Mouse (Mus musculus) thymus, postnatal 25 days (tissue): ENCODE results near the gene Cep164.
"Not testable (repeated sequence)": the region's sequence is repeated elsewhere in the genome, so short reads cannot be mapped to it uniquely, and the experiment has no call there.

Experiments used
- DNase-seq: peaks from one replicate; pipeline ENCODE4 v3.0.0; 2022

The Cep164 gene

DNA sequence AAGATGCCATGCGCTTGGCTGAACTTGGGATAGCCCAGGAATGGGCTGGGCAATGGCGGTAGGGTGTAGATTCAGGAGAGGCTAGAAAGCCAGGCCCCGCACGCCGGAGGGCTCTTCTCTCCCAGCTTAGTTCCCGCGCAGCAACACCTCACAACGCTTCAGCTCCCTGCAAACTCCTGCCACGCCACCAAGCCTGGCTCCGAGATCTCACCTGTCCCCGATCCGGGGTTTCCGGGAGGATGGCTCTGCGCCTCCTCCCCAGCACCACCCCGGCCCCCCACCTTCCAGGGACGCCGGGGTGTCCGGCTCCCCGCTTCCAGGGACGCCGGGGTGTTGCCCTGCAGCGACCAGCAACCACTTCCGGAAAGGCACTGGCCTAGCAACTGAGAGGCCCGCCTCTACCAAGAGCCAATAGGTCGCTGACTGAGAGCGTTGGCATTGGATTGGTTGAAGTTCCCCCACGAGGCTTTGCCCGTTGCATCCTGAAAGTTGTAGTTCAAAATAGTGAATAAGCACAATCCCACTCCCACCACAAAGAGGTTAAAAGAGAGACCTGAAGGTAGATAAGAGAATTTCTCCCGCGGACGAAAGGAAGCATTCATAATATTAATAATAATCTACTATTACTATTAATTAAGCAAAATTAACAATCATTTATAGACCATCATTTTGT, at the start of gene Cep164:
Gene Cep164, minus strand, starts transcription at position 401 of the 673 bp plus-strand sequence.
- peak; percentile 86 for DNase-seq

DNA sequence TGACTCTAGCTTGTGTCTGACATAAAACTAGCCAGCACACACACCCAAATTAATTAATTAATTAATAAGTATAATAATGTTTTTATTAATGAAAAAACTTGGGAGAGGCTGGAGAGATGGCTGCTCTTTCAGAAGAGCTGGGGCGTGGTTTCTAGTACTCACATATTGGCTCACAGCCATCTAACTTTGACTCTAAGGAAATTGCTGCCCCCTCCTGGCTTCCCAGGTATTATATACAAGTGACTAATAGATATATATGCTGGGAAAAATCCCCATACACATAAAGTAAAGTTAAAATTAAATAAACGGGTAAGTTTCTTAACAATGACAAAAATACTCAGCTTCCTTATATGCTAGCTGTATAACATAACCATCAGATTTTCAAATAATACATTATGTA, 49.4 kb upstream of the Cep164 start:
- peak; percentile 21 for DNase-seq

DNA sequence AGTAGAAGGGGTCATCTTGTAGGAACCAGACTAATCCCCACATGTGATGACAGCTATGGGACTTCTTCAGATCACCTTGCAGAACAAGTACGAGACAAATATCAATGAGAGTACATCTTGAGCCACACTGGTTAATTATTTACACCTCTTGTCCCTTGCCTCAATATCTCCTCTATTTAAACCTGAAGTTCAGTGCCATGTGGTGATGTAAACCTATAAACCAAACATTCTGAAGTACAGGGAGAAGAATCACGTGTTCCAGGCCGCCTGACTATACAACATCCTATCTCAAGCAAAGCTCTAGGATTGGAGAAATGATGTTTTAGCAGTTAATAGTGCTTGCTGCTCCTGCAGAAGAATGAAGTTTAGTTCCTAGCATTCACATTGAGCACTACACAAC, 41.8 kb upstream of the Cep164 start:
- no peak for DNase-seq

DNA sequence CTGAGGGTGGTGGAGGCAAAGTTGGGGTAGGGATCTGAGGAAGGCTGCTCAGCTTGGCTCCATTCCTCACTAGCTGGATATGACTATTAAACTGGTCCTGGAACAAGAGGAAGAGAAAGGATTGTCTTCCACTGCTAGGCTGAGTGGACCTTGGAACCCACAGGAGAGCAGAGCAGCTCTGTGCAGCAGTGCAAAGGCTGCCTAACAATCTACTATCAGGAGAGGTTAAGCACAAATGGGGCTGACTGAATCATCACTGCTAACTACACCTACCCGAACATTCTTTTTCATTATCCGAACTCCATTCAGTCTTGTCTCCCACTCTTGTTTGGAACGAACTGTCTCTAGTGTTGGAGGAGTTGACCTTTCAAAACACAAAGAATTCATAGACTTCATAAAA, 40.7 kb upstream of the Cep164 start:
- DNase-seq: no peak

DNA sequence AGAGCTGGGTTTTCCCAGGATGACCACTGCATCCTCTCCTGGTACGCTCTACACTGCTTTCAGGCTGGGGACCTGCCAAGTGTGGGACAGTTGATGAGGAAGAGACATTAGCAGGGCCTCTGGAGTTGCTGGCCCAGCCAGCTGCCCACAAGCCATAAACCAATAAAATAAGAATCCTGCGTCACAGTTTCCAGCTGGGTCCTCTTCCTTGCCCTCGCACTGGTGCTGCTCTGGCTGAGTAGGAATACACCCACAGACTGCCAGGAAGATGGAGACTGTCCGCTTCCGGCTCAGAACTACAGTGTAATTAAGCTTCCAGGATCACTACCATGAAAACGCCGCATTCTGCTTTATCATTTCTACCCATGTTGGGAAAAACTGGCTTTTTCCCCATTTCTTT, 33.3 kb upstream of the Cep164 start:
- DNase-seq: no peak

DNA sequence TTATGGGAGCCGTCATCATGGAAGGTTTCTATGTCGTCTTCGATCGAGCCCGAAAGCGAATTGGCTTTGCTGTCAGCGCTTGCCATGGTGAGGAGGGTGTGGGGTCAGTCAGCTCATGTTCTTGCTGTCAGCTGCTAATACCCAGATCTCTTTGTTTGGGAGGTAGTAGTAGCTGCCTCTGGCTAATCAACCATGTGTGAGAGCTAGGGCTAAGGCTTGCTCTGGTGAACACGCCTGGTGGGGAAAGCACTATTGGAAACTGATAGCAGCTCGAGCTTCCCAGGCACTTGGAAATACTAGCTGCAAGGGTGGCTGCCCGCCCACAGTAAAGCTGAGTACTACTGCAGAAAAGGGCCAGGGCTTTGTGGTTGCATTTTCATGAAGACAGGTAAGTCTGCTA, 30.9 kb upstream of the Cep164 start:
- DNase-seq: no peak

DNA sequence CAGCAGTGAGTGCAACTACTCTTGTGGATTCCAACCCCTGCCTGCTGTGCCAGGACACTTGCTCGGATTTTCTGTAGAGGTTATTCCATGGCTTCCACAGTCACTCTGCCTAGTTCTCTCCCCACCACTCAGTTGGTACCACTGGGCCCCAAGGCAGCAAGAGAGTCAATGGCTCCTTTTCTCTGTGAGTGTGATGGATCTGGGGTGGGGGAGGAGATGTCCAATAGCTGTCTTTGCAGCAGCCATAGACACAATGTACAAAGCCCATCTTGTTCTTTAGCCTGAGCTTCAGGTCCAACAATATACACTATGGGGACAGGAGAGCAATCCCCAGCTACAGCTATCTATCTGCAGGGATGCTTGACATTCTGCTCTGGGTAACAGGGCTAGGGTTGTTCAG, 25.6 kb upstream of the Cep164 start:
- no peak for DNase-seq

DNA sequence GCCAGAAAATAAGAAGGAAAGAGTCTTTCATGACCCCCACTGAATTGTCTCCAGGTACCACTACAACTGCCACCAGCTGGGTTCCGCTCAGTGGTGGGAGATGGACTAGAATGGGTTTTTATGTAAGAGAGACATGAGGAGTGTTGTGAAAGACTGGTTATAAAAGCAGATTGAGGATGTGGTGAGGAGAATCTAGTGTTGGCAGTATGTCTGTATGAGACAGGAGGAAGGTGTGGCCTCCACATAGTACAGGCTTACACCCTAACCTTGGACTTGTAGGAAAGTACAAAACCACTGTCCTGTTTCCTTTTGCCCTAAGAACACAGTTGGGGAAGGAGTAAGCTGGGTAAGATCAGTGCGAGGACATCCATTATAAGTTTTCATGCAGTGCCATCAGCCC, 25.2 kb upstream of the Cep164 start:
- no peak for DNase-seq

DNA sequence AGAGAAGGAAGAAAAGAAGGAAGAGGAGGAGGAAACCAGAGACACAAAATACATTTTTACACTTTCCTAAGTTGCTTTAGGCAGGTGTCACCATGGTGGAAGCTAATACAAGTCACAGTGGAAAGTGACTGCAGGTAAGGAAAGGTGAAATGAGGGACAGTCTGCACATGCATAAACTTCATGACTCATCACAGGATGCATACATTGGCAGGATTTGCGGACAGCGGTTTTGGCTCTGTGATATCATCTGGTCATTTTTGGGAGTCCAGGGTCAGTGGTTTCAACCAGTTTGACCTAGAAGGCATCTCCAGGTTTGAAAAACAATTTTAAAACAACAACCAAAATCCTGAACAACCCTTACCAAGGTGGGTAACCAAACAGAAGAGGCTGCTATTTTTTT, 23.3 kb upstream of the Cep164 start:
- DNase-seq: no peak

DNA sequence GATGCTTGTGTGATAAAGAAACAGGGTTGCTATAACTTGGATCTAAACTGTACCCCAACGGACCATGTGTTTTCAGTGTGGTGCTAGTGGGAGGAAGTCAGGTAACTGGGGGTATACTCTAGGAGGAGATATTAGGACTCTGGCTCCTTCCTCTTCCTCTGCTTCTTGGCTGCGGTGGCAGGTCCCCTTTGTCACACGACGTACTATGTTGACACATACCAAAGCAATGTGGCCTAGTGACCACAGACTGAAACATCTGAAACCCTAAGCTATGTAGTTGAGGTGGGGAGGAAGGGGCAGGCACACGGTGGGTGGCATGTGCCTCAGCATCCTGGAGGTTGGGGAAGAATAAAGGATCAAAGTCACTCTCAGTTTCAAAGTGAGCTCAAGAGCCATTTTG, 22.8 kb upstream of the Cep164 start:
- DNase-seq: no peak

DNA sequence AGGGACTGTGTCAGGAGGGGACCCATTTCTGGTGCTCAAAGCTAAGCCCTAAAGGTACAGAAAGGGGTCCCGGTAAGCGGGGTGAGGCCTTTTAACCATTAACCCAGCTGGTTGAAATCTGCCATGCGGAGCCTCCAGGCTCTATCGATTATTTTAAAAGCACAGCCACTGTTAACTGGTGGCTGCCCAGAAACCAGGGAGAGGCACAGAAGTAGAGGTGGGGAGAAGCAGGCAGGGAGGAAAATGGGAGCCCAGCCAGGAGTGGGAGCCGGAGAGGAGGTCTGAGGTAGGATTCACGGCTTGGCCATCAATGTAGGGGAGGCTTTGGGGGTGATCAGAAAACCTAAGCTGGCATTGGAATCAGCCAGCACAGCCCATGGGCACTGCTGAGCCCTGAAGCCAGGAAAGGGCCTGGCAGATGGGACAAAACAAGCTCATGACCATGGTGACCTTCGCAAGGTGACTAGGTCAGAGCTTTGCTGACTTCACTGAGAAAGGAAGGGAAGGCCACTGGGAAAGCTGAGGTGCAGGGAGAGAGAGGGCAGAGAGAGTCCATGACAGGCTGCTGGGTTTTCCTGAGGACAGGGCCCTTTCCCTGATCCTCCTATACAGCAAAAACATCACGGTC, 22.2 kb upstream of the Cep164 start:
- DNase-seq: no peak

DNA sequence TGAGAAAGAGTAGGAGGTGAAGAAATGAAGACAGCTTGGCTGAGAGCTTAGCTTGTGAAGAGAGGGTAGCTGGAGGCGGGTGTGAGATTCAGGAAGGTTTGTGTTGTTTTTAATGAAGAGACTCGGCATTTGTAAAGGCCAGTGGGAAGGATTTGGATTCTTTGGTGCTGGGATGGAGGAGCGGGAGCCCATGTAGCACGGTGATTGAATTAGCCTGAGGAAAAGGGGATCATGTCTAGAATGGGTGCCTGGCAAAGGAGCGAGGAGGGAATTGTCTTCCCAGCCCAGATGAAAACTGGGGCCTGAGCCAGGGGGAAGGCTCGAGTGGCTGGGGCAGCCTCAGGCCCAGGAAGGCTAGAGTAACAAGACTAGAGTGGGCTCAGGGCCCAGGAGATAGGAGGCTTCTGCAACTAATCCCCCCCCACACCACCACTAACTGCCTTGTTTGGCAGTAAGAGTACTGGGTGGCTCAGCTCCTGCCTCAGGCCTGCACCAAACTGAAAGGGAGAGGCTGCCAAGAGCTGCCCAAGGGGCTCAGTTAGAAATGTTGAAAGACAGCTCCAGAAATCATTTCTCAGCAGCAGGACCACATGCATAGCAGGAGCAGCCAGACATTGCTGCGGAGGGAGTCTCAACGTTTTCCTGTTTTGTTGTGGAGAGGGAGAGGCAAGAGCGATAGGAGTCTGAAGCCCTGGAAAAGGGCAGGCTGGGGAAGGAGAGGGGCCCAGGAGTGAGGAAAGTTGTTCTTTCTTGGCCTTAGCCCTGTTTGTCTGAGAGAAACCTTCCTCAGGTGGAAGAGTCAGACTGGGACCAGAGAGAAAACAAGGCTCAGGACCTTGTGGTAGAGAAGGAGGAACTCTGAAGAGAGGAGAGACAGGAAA, 21.3 kb upstream of the Cep164 start:
- DNase-seq: no peak

DNA sequence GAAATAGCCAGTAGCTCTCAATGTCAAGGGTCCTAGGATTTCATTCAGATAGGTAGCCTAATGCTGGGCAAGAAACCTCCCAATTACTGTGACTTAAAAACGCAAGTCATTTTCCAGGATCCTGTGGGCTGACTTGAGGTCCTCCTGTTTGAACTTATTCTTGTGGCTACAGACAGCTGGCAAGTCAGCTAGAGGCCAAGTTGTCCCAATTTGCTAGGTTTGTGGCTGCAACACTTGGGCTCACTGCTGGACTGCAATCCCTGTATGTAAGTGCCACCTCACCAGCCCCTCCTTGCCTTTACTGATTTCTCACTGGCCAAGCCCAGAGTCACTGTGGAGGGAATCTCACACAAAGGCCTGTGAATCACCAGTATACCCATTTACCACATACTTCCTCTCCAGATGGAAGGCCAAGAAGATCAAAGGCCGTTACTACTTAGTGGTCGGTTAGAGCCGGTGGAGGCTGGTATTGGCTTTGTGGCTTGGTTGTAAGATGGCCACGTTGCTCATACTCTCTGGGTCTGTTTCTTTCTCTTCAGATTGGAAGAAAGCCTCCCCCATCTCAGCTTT, 18.5 kb upstream of the Cep164 start:
- DNase-seq: no peak

DNA sequence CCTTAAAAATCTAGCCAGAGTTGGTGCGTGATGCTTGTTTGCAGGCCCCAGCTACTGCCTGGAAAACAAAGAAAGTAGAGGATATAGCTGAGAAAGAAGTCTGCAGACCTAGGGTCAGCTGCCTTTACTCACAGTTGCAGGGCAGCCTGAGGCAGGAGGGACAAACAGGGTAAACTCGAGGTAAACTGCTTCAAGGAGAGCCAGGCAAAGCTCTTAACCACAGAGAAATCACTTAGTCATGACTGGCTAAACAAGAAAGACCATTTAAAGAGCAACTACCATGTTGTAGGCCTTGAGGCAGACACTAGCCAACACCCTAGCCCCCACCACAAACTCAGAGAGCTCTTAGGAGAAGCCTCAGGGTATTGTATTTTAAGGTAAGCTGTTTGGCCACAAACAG, 17.7 kb upstream of the Cep164 start:
- not testable (repeated sequence) for DNase-seq

DNA sequence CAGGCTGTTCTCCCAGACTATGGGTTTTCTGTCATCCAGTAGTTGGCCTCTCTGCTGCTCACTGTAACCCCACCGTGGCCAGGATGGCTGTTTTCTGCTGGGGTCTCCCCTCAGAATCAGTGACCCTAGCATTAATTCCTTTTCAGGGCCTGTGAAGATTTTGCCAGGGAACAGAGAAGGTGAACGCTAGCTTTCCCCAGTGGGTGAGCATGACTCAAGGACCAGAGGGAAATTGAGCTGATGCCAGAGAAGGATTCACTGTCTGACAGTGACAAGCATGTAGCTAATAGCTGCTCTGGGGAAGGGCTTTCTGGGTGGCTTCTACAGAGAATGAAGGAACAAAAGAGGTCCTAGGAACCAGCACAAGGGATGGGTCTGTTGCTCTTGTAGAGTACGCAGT, 17.1 kb upstream of the Cep164 start:
- no peak for DNase-seq

DNA sequence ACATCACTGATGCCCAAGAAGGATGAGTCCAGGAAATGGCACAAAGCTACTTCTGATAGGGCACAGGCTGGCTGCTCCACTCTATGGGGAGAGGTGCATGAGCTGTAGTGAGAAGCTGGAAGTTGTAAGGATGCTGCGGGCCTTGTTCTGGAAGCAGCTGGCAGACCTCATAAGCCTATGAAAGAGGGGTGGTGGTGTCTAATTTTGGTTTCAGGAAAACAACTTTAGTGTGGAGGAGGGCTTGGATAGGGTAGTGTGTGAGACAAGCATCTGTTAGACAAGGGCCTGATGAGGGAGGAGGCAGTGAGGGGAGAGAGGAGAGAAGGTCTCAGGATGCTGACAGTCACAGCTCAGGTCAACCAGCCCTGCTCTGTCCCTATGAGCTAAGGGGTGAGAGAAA, 15.3 kb upstream of the Cep164 start:
- DNase-seq: no peak

DNA sequence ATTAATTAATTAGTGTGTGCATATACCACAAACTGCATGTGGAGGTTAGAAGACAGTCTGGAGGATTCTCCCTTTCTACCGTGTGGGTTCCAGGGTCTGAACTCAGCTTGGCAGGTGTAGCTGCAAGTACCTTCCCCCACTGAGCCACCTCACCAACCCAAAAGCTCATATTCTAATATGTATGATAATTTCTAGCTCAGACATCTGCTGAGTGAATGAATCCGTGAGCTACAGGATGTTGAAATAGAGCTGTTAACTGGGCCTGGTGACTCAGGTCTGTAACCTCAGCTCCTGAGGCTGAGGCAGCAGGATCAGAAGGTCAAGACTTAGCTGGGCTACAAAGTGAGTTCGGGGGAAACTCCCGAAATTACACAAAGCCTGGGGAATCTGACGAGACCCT, 14.5 kb upstream of the Cep164 start:
- no peak for DNase-seq

DNA sequence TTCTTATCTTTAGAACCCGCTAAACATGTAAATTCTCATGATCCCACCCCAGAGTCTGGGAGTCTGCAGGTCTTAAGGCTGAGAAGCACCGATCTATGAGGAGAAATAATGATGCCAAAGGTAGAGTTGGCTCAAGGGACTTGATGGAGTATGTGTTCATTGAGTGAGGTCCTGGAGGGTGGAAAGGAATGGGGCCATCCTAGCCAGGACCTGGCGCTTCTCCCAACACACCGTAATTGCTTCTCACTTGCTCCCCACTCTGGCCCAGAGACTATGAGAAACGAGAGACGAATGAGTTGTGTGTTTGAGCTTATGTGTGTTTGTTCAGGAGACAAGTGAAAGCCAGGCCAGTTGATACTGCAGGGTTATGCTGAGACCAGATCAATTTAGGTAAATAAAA, 13.0 kb upstream of the Cep164 start:
- DNase-seq: no peak

DNA sequence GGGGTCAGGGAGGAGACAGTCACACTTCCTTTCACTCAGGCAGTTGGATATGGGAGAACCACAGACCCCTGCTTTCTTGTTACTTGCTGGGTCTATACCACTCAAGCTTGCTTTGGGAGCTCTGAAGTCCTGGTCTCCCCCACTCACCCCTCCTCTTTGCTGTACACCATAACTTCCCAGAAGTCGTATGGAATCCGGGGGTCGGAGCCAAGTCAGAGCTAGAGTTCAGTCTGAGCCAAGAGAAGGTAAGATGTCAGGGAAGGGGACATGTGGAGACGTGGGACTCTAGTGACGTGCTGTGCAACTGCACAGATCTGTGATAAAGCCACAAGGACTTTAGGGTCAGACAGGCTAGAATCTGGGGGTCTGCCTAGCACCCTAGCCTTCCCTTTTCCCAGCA, 11.8 kb upstream of the Cep164 start:
- DNase-seq: no peak

DNA sequence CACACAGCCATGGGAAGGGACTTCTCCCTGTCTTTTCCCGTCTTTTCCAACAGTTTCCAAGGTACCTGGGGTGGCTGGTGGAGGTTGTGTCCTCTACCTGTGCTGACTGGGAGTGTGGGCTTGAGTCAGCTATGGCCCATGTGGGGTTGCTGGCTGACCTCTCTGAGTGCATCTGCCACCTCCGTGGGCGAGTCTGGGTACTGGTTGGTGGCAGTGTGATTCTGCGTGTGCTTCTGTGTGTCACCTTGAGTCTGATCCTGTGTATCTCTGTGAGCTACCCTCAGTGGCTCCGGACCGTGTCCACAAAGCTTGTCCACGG, 11.4 kb upstream of the Cep164 start:
- DNase-seq: no peak

DNA sequence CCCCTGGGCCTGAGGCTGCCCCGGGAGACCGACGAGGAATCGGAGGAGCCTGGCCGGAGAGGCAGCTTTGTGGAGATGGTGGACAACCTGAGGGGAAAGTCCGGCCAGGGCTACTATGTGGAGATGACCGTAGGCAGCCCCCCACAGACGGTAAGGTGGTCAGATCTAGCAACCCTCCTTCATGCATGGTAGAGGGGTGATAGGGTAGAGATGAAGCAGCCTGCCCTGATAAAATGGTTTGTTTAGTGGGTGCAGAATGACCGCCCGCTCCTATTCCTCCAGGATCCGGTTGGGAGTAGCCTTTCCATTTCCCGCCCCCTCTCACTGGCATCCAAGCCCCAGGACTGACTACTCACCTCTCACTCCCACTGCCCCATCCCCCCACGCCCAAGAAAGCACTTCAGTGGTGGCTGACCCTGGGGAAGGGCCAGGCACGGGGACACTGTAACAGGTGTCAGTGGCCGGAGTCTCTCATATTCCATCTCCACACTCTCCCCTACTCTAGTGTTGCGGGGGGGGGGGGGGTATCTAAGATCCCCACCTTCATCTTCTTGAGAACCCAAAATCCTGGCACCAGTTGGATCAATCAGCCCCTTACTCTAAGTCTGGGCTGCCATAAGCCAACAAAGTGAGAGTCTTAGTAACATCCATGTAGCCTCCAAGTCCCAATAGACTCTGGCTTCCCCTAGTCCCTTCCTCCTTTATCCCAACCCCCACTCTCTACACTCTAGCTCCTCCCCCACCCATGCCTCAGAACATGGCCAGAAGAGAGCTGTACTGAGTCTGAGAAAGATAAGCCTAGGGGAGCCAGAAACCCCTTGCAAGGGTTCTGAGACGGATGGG, 10.9 kb upstream of the Cep164 start:
- DNase-seq: no peak

DNA sequence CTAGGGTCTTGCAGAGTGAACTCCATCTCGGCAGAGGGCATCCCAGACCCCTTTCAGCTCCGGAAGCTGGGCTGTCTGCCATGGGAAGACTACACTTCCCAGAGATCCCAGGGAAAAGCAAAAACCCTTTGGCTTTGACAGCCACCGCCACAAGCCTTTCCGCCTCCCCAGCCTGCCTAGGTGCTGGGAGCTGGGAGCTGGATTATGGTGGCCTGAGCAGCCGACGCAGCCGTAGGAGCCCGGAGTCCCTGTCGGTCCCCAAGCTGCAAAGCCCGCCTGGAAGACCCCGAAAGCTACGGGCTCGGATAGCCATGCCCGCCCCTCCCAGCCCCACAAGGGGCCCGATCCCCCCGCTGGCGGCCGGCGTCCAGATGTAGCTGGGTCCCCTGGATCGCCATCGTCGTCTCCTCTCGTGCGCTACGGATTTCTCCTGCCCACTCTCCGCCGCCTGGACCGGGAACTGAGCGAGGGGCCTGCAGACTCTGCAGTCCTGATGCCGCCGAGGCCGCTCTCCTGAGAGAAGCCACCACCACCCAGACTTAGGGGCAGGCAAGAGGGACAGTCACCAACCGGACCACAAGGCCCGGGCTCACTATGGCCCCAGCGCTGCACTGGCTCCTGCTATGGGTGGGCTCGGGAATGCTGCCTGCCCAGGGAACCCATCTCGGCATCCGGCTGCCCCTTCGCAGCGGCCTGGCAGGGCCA, 10.1 kb upstream of the Cep164 start, which contains the start of gene Bace1:
Gene Bace1, plus strand, starts transcription at position 147 of the 705 bp plus-strand sequence.
- no peak for DNase-seq
